Mouse (Mus musculus): ENCODE measurements around the gene Cd86.

Gene Cd86

GRCm38 (mm10) chr16:36655910-36656309 lies 10.0 kb downstream of the Cd86 start:
- DNase-seq (ENCODE audit: low spot score in 2 of 2), result no peak

GRCm38 (mm10) chr16:36655199-36655598 lies 10.7 kb downstream of the Cd86 start:
- DNase-seq (ENCODE audit: low spot score in 2 of 2), result no peak

GRCm38 (mm10) chr16:36651174-36651766 lies 14.6 kb downstream of the Cd86 start:
- no peak for DNase-seq (ENCODE audit: low spot score in 2 of 2)

GRCm38 (mm10) chr16:36650511-36650910 lies 15.4 kb downstream of the Cd86 start:
- DNase-seq (ENCODE audit: low spot score in 2 of 2), result no peak

- no peak for DNase-seq (ENCODE audit: low spot score in 2 of 2)
These were observed 16.6 kb downstream of the Cd86 start for GRCm38 (mm10) chr16:36649304-36649703.

GRCm38 (mm10) chr16:36645124-36645523 lies 20.8 kb downstream of the Cd86 start:
- DNase-seq (ENCODE audit: low spot score in 2 of 2), result no peak

- no peak for DNase-seq (ENCODE audit: low spot score in 2 of 2)
These were observed 23.2 kb downstream of the Cd86 start for GRCm38 (mm10) chr16:36642696-36643046.

GRCm38 (mm10) chr16:36641830-36642695 lies 23.8 kb downstream of the Cd86 start:
- DNase-seq (ENCODE audit: low spot score in 2 of 2), result no peak

- no peak for DNase-seq (ENCODE audit: low spot score in 2 of 2)
These were observed 24.9 kb downstream of the Cd86 start for GRCm38 (mm10) chr16:36640993-36641392.

GRCm38 (mm10) chr16:36639812-36640504 lies 25.9 kb downstream of the Cd86 start:
- DNase-seq (ENCODE audit: low spot score in 2 of 2), result no peak

- no peak for DNase-seq (ENCODE audit: low spot score in 2 of 2)
These were observed 29.1 kb downstream of the Cd86 start for GRCm38 (mm10) chr16:36636800-36637199.

- DNase-seq (ENCODE audit: low spot score in 2 of 2), result no peak
These were observed 30.7 kb downstream of the Cd86 start for GRCm38 (mm10) chr16:36634971-36635710.

GRCm38 (mm10) chr16:36634421-36634820 lies 31.5 kb downstream of the Cd86 start:
- DNase-seq (ENCODE audit: low spot score in 2 of 2), result no peak

GRCm38 (mm10) chr16:36632229-36632628 lies 33.7 kb downstream of the Cd86 start:
- no peak for DNase-seq (ENCODE audit: low spot score in 2 of 2)

- no peak for DNase-seq (ENCODE audit: low spot score in 2 of 2)
These were observed 34.3 kb downstream of the Cd86 start for GRCm38 (mm10) chr16:36631607-36632006.

- DNase-seq (ENCODE audit: low spot score in 2 of 2), result no peak
These were observed 38.1 kb downstream of the Cd86 start for GRCm38 (mm10) chr16:36627740-36628139.

- DNase-seq (ENCODE audit: low spot score in 2 of 2), result no peak
These were observed 39.2 kb downstream of the Cd86 start for GRCm38 (mm10) chr16:36626567-36627197.

GRCm38 (mm10) chr16:36625909-36626308 lies 40.0 kb downstream of the Cd86 start:
- DNase-seq (ENCODE audit: low spot score in 2 of 2), result no peak

GRCm38 (mm10) chr16:36622320-36622719 lies 43.6 kb downstream of the Cd86 start:
- no peak for DNase-seq (ENCODE audit: low spot score in 2 of 2)

- no peak for DNase-seq (ENCODE audit: low spot score in 2 of 2)
These were observed 44.8 kb downstream of the Cd86 start for GRCm38 (mm10) chr16:36621108-36621507.

- no peak for DNase-seq (ENCODE audit: low spot score in 2 of 2)
These were observed 52.2 kb downstream of the Cd86 start for GRCm38 (mm10) chr16:36613701-36614100.

GRCm38 (mm10) chr16:36602632-36603031 lies 63.2 kb downstream of the Cd86 start:
- DNase-seq (ENCODE audit: low spot score in 2 of 2), result no peak
